Mouse (Mus musculus): ENCODE results near the gene Arpc2.
"Not testable (repeated sequence)": the region's sequence is repeated elsewhere in the genome, so short reads cannot be mapped to it uniquely, and the experiment has no call there.

Arpc2 gene

GRCm38 (mm10) chr1:74283686-74284463 is 48.0 kb downstream of the Arpc2 start:
- DNase-seq (ENCODE audit: low read depth, low spot score) = no peak

- DNase-seq (ENCODE audit: low read depth, low spot score) = peak; percentile 100
Observed at GRCm38 (mm10) chr1:74284543-74285160, 48.8 kb downstream of the Arpc2 start, which contains the start of the genes Aamp and Pnkd. TSS of gene Aamp (minus strand) at chr1:74284738. TSS of gene Pnkd (plus strand) at chr1:74284930.

GRCm38 (mm10) chr1:74285212-74286010 is 49.5 kb downstream of the Arpc2 start:
- DNase-seq (ENCODE audit: low read depth, low spot score) = no peak

- DNase-seq (ENCODE audit: low read depth, low spot score) = not testable (repeated sequence)
Observed at GRCm38 (mm10) chr1:74286869-74287607, 51.2 kb downstream of the Arpc2 start.

DNA sequence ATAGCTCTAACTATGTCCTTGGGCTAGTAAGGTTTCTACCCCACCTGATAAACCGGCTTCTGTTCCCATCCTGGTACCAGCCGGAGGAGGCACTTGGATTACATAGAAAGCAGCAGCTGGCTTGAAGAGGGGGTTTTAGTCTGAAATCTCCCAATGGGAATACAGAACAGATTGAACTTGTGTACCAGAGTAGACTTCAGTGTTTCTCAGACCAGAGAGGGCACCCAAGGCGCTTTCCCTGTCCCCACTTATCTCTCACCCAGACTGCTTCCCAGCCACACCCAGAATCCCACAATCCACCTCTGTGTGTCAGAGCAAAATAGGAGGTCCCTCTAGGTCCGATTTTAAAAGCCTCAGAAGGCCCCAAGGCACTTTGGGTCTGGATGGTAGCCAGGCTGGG is 52.4 kb downstream of the Arpc2 start:
- no peak for DNase-seq (ENCODE audit: low read depth, low spot score)

GRCm38 (mm10) chr1:74289248-74289647 is 53.4 kb downstream of the Arpc2 start:
- DNase-seq (ENCODE audit: low read depth, low spot score) = no peak

GRCm38 (mm10) chr1:74289740-74290139 is 53.9 kb downstream of the Arpc2 start:
- no peak for DNase-seq (ENCODE audit: low read depth, low spot score)

- no peak for DNase-seq (ENCODE audit: low read depth, low spot score)
Observed at GRCm38 (mm10) chr1:74290141-74290540, 54.3 kb downstream of the Arpc2 start.

GRCm38 (mm10) chr1:74292331-74293020 is 56.6 kb downstream of the Arpc2 start:
- no peak for DNase-seq (ENCODE audit: low read depth, low spot score)

- DNase-seq (ENCODE audit: low read depth, low spot score) = no peak
Observed at GRCm38 (mm10) chr1:74293306-74293960, 57.5 kb downstream of the Arpc2 start.

DNA sequence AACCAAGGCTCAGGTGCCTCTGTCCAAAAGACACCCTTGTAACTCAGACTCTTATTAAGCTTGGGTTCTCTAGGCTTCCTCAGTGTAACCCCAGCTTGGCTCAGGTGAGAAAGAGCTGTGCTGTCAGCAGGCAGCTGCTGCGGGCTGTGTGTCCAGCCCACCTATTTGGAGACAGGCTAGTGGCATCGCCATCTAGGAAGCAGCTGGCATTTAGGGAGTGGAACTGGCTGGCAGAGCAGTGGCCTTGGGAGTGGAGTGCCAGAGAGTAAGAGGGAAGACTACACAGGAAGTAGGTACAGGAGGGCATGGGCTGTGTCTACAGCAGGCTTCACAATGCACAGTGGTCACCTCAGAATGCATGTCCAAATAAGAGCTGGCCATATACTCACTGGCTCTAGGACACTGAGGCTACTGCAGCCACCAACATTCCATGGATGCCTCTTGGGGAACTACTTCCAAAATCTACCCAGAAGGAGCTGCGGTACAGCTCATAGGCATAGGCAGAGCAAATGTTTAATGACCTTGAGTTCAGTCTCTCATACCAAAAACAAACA is 58.3 kb downstream of the Arpc2 start:
- no peak for DNase-seq (ENCODE audit: low read depth, low spot score)

GRCm38 (mm10) chr1:74294733-74295455 is 59.0 kb downstream of the Arpc2 start:
- DNase-seq (ENCODE audit: low read depth, low spot score) = no peak

- peak; percentile 54 for DNase-seq (ENCODE audit: low read depth, low spot score)
Observed at GRCm38 (mm10) chr1:74295456-74296171, 59.7 kb downstream of the Arpc2 start.

DNA sequence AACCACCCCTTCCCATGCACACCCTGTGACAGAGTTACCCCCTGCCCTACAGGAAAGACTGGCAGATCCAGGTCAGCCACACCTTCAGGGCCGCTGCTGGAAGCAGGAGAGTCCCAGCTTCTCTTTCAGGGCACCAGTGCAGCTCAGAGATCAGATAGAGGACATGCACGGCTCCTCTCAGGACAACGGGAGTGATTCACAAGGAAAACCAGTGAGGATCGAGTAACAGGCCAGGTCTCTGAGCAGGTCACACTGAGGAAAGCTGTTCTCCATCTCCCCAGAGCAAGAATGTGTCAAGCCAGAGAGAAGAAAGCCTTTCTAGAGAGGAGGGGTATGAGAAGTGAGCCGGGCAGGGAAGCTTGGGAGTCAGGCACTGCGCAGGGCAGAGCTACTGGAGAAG is 60.6 kb downstream of the Arpc2 start:
- no peak for DNase-seq (ENCODE audit: low read depth, low spot score)

DNA sequence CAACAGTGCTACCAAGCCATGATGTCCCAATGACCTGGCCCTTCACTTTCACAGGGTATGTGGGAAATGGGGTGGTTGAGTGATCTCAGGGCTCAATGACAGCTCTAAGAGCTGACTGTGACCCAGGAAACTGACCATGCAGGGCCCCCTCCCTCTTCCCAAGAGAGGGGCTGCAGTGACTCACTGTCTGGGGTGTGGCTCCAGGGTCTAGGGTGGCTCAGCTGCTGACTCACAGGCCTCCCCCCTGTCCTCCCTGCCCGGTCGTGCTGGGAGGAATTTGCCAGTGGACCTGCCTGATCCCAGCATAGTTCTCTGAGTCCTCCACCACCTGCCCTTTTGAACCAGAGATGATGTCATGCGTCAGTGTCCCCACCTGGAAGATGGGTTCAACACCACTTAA is 61.4 kb downstream of the Arpc2 start:
- DNase-seq (ENCODE audit: low read depth, low spot score) = no peak

- DNase-seq (ENCODE audit: low read depth, low spot score) = no peak
Observed at GRCm38 (mm10) chr1:74298157-74298750, 62.4 kb downstream of the Arpc2 start.

DNA sequence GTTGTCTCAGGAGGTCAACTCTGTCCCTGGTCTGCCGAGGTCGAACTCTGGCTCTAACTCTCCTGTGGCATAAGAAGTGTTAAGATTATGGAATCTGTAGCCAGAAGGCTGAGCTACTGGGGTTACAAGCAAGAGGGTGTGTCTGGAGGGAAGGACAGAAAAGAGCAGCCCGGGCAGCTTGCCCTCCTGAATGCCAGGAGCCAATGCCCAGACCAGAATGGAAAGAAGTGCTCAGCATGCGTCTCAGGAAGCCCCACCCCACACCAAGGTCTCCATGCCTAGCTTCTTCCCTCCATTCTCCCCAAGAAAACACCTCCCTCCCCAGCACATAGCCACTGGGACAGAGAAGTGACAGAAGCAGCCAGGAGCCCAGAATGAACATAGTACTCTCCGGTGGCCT is 63.1 kb downstream of the Arpc2 start:
- DNase-seq (ENCODE audit: low read depth, low spot score) = no peak

DNA sequence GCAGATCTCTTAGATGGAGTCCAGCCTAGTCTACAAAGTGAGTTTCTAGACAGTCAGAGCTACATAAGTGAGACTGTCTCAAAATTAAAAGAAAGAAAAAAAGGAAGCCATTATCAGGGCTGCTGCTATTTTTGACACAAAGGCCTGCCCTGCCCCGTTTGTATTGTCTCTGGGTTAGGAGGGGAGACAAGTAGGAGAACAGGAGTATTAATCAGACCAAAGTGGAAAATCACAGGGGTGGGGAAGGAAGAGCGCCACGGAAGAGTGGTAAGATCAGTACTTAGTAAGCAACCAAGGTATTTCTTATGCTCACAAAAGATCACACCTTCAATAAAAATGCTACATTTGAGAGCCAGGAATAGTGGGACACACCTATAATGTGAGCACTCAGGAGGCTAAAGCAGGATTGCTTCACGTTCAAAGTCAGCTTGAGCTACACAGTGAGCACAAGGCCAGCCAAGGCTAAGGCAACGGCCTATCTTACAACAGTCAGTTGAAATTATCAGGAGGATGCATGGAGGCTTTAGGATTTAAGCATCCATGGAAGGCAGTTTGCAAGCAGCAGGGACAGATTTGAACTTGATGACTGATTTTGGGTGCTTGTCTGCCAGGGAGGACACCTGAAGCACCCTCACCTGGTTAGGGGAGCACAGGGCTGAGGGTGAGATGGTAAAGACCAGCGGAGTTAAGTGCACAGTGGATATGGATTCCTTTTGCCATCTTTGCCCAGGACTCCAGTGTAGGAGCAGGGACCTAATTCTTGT is 64.6 kb downstream of the Arpc2 start:
- no peak for DNase-seq (ENCODE audit: low read depth, low spot score)
